Mouse (Mus musculus) regulatory T cell (primary cell): ENCODE measurements around the gene Dscaml1.

ENCODE experiments used
- in situ Hi-C: fragments of 300-600 bp; cut with MboI, MseI; formaldehyde crosslinking; loops from one replicate; pipeline ENCODE4 v1.15.1; 2025; ENCODE audit warnings: high pct_unique_total_duplicates

Gene Dscaml1

DNA sequence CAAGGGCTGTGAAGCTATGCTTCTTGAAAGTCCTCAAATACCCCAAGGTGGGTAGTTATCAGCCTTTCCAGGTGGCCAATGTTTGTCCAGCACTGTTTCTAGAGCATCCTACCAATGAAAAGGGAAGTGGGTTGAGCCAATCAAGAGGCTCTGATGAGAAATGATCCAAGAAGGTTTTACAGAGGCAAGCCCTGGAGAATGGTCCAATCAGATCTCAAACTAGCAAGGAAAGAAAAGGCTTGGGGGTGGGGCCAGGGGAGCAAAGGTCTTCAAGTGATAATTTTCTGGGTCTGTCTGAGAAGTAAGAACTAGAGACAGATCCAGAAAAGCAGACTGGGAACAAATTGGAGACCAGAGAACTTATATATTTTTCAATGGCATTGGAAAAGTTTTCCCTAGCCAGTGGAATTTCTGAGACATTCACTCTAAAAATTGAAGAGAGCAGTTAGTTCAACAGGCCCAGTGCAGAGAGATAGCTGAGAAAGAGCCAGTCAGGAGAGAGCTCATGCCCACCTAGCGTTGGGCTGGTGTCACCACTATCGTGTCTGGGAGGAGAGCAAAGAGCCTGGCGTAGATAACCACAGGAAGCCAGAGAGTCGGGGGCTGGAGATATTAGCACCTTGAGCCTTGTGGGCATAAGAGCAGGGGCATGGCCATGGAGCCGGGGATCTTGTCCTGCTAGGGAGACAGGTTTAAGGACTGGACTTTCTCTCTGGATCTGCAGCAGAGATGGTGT lies 140.6 kb downstream of the Dscaml1 start:
- in situ Hi-C loops, result loop anchor here (10.0 kb wide), 1 partner anchor 638 kb away; no protein-coding TSS in a partner anchor

- in situ Hi-C loops, result loop anchor here (10.0 kb wide), 1 partner anchor 635 kb away; no protein-coding TSS in a partner anchor
Observed at GRCm38 (mm10) chr9:45569680-45570079, 143.3 kb downstream of the Dscaml1 start.

DNA sequence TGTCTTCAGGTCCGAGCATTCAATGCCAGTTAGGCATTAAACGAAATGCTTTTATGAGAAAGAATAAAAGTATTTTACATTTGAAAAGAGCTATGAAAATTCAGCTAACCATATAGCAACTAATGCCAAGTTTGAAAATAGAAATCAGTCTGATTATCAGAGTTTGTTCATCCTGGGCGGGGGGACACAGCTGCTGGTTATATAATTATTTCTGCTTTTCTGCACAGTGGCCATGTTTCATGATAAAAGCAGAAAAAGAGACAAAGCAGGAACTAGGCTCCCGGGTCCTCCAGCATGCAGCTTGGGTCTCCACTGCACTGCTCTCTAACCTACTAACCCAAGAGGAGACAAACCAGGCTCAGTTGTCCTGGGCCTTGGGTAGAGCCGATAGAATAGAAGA lies 143.9 kb downstream of the Dscaml1 start:
- in situ Hi-C loops, result no loop called here

DNA sequence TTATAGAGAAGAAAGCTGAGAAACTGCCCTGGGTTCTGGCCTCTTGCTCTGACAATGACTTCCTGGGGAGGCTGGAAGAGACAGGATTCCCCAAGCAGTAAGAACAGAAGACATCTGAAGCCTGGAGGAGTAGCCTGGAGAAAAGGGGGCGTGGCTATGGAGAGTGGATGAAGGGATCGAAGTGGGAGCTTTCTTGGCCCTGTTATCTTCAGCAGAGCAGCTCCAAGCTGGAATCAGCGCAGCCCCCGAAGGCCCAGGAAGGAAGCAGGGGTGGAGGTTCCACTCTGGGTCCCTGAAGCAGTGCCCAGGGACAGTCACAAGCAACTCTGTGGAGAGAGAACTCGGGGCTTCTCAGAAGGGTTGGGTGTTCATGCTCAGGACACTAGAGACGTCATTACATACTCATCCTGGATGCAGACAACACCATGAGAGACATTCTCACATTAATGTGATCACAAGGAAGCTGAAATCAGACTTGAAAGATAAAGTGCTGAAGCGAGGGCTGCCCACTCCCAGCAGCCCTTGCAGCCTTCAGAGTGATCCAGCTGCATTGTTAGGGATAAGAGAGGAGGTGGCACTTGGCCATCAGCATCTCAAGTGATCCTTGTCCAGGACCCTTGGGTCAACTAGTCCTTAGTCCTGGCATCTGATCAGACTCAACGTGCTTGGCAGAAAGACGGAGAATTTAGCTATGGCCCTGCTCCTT lies 146.5 kb downstream of the Dscaml1 start:
- in situ Hi-C loops, result no loop called here

- in situ Hi-C loops, result no loop called here
Observed at GRCm38 (mm10) chr9:45573493-45573815, 147.0 kb downstream of the Dscaml1 start.

DNA sequence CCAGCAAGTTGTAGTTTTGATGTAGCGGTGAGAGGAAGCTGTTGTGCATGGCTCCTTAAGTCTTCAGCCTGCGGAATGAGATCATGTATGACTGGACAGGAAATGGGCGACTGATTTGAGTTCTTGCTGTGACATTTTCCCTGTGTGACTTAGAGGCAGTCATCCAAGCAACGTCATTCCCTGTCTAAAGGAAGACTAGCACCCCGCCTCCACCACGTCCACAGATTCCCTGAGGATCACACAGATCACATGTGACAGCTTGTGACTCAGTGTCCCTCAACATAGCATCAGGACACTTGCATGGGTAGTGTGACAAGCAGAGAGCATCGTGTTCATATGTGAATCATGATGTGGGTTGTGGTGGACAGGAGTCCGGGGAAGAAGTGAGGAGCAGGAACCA lies 147.6 kb downstream of the Dscaml1 start:
- in situ Hi-C loops, result no loop called here

- in situ Hi-C loops, result no loop called here
Observed at GRCm38 (mm10) chr9:45580069-45580795, 153.8 kb downstream of the Dscaml1 start.

DNA sequence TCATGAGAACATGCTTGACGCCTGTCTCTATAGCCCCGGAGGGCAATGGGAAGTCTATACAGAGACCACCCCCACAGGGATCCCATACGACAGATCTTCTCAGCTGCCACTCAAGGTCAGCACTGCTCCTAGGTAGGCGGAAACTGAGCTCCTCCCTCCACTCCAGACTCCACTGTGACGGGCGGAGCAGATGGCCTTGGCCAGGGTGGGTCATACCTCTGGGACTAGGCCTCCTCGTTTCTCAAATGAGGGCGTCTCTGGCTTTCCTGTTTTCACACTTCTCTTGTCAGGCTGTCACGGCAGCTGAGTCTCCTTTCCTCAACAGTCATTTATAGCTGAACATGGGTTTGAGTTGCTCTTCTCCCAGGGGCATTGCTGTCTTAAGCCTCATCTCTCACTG lies 160.0 kb downstream of the Dscaml1 start:
- in situ Hi-C loops, result no loop called here

- in situ Hi-C loops, result no loop called here
Observed at GRCm38 (mm10) chr9:45587704-45588103, 161.3 kb downstream of the Dscaml1 start.

- in situ Hi-C loops, result no loop called here
Observed at GRCm38 (mm10) chr9:45589867-45590266, 163.4 kb downstream of the Dscaml1 start.

- in situ Hi-C loops, result no loop called here
Observed at GRCm38 (mm10) chr9:45591061-45591460, 164.6 kb downstream of the Dscaml1 start.

GRCm38 (mm10) chr9:45592374-45592773 lies 165.9 kb downstream of the Dscaml1 start:
- in situ Hi-C loops, result no loop called here

GRCm38 (mm10) chr9:45598117-45598516 lies 171.7 kb downstream of the Dscaml1 start:
- in situ Hi-C loops, result no loop called here

GRCm38 (mm10) chr9:45599377-45599776 lies 172.9 kb downstream of the Dscaml1 start:
- in situ Hi-C loops, result no loop called here

DNA sequence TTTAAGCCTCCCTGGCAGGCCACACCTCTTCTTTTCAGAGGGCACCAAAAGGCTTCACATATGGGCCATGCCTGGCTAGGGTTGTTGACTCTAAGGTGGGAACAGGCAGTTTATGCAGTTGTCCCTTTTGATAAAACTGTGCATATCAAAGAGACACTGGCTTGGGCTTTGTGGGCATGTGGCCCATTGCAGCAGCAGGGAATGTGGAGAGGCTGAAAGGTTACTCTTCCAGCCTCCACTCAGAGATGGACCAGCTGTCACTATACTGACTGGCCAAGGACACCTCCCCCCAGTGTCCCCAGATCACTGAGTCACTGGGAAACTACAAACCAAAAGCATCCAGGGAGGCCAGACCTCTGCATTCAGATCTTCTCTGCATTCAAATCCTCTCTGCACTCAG lies 180.9 kb downstream of the Dscaml1 start:
- in situ Hi-C loops, result no loop called here

- in situ Hi-C loops, result no loop called here
Observed at GRCm38 (mm10) chr9:45608097-45609031, 181.9 kb downstream of the Dscaml1 start.

- in situ Hi-C loops, result no loop called here
Observed at GRCm38 (mm10) chr9:45610336-45611060, 184.1 kb downstream of the Dscaml1 start.

GRCm38 (mm10) chr9:45614616-45615015 lies 188.2 kb downstream of the Dscaml1 start:
- in situ Hi-C loops, result no loop called here

GRCm38 (mm10) chr9:45617889-45618288 lies 191.5 kb downstream of the Dscaml1 start:
- in situ Hi-C loops, result no loop called here

- in situ Hi-C loops, result no loop called here
Observed at GRCm38 (mm10) chr9:45618443-45618842, 192.0 kb downstream of the Dscaml1 start.

- in situ Hi-C loops, result no loop called here
Observed at GRCm38 (mm10) chr9:45620049-45620448, 193.6 kb downstream of the Dscaml1 start.
